Mouse (Mus musculus): ENCODE data around the gene Hlcs. TPM values are rescaled to one million over a fixed set of nuclear protein-coding genes. Genes with fewer than 3 reads are reported as not detected.

Gene Hlcs
- total RNA-seq, 2 experiments from 2014 or later: 14.8 to 22.8 TPM

GRCm38 (mm10) chr16:94328881-94329867 is 15.8 kb upstream of the Hlcs start:
- 0 out of 2 replicates have a peak, but pooled peaks have one; percentile 17 for ATAC-seq (ENCODE audit: poor library complexity, severe bottlenecking)

GRCm38 (mm10) chr16:94327781-94328711 is 14.7 kb upstream of the Hlcs start, which contains the start of gene Ripply3:
TSS of gene Ripply3 (plus strand) at chr16:94328420.
- peak; percentile 31 for ATAC-seq (ENCODE audit: poor library complexity, severe bottlenecking)

GRCm38 (mm10) chr16:94326008-94326407 is 12.6 kb upstream of the Hlcs start:
- no peak for ATAC-seq (ENCODE audit: poor library complexity, severe bottlenecking)

- no peak for ATAC-seq (ENCODE audit: poor library complexity, severe bottlenecking)
Observed at GRCm38 (mm10) chr16:94323681-94324080, 10.3 kb upstream of the Hlcs start.

- ATAC-seq (ENCODE audit: poor library complexity, severe bottlenecking): no peak
Observed at GRCm38 (mm10) chr16:94320223-94320622, 6.9 kb upstream of the Hlcs start.

GRCm38 (mm10) chr16:94317752-94318151 is 4.4 kb upstream of the Hlcs start:
- ATAC-seq (ENCODE audit: poor library complexity, severe bottlenecking): no peak

- no peak for ATAC-seq (ENCODE audit: poor library complexity, severe bottlenecking)
Observed at GRCm38 (mm10) chr16:94315215-94315614, 1.8 kb upstream of the Hlcs start.

GRCm38 (mm10) chr16:94314626-94315025 is 1.3 kb upstream of the Hlcs start:
- ATAC-seq (ENCODE audit: poor library complexity, severe bottlenecking): no peak

- peak; percentile 77 for ATAC-seq (ENCODE audit: poor library complexity, severe bottlenecking)
Observed at GRCm38 (mm10) chr16:94312663-94313228, 625 bp downstream of the Hlcs start.

- ATAC-seq (ENCODE audit: poor library complexity, severe bottlenecking): no peak
Observed at GRCm38 (mm10) chr16:94311931-94312330, 1.4 kb downstream of the Hlcs start.

- ATAC-seq (ENCODE audit: poor library complexity, severe bottlenecking): no peak
Observed at GRCm38 (mm10) chr16:94311416-94311815, 2.0 kb downstream of the Hlcs start.

- ATAC-seq (ENCODE audit: poor library complexity, severe bottlenecking): no peak
Observed at GRCm38 (mm10) chr16:94309025-94309424, 4.3 kb downstream of the Hlcs start.

- ATAC-seq (ENCODE audit: poor library complexity, severe bottlenecking): no peak
Observed at GRCm38 (mm10) chr16:94307942-94308341, 5.4 kb downstream of the Hlcs start.

GRCm38 (mm10) chr16:94307526-94307925 is 5.8 kb downstream of the Hlcs start:
- ATAC-seq (ENCODE audit: poor library complexity, severe bottlenecking): no peak

- no peak for ATAC-seq (ENCODE audit: poor library complexity, severe bottlenecking)
Observed at GRCm38 (mm10) chr16:94303203-94303535, 10.2 kb downstream of the Hlcs start.

- ATAC-seq (ENCODE audit: poor library complexity, severe bottlenecking): peak; percentile 47; the same call in 1 of the 2 replicates
Observed at GRCm38 (mm10) chr16:94302274-94303202, 10.8 kb downstream of the Hlcs start.

GRCm38 (mm10) chr16:94301696-94302095 is 11.7 kb downstream of the Hlcs start:
- ATAC-seq (ENCODE audit: poor library complexity, severe bottlenecking): no peak

- ATAC-seq (ENCODE audit: poor library complexity, severe bottlenecking): no peak
Observed at GRCm38 (mm10) chr16:94301194-94301593, 12.2 kb downstream of the Hlcs start.

- ATAC-seq (ENCODE audit: poor library complexity, severe bottlenecking): no peak
Observed at GRCm38 (mm10) chr16:94299210-94299609, 14.2 kb downstream of the Hlcs start.

- no peak for ATAC-seq (ENCODE audit: poor library complexity, severe bottlenecking)
Observed at GRCm38 (mm10) chr16:94298081-94298480, 15.3 kb downstream of the Hlcs start.
